ENCODE assay signal across 8 mouse cellular contexts in the genomic region with DNA sequence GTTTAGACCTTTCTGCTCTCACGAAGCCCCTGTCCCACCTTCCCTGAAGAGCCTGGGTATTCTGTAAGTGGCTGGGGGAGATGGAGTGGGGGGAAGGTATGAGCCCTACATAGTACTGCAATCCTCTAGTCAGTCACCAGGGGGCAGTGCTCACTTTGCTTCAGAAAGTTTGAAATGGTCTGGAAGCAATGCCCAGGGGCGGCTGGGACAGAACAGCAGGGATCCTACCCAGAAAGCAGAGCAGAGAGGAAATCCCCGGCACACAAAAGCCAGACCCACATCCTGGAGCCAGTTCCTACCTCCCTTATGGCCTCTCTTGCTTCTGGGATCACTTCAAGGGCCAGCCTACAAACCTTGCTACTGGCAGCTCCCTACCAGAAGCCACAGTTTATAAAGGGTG. TPM values are rescaled to one million over a fixed set of nuclear protein-coding genes. Genes with fewer than 3 reads are reported as not detected.
DNase-seq lines count a peak whose midpoint lies in the region; ATAC-seq and TF ChIP-seq lines count a peak whose summit lies in the region.

No protein-coding gene starts in this region.

- peak; percentile 76 for TF ChIP-seq EP300 in heart, adult 2 months (IDR thresholded peaks at IDR 0.05; ENCODE audit: insufficient read depth, low read depth, low read length)

- no peak overlapping the region for H3K9ac ChIP-seq in heart, adult 2 months (ENCODE audit: low read depth, low read length)
- no peak overlapping the region for H3K9ac ChIP-seq in limb, embryonic 12.5 days (replicated peaks)

- no peaks in the 10 kb centered on the region for H3K9me3 ChIP-seq in limb, embryonic 12.5 days

- H3K4me3 ChIP-seq in heart, adult 2 months = no peak overlapping the region
- H3K4me3 ChIP-seq in limb, embryonic 12.5 days (replicated peaks) = no peak overlapping the region

- peak; percentile 60 for ATAC-seq in limb, embryonic 12.5 days (ENCODE audit: insufficient number of reproducible peaks, insufficient read depth, low FRiP score, low TSS enrichment, low read depth)

- peak; percentile 96 for TF ChIP-seq CTCF in heart, adult 2 months (IDR thresholded peaks at IDR 0.05)

- intact Hi-C loops in heart, adult 2 months (cut with DNase I) = loop anchor here (1.0 to 10.0 kb wide), 3 partner anchors 78 to 226 kb away; a partner anchor contains a TSS

- peak; percentile 44 for DNase-seq in 3134 (ENCODE audit: extremely low read depth, insufficient read length, low spot score)
- peak; percentile 81 to 85 for DNase-seq in adrenal gland, adult 18-20 months (ENCODE audit: low spot score in 2 of 2)
- peak; percentile 82 for DNase-seq in embryo, embryonic 11.5 days (ENCODE audit: low read depth, low spot score)
- DNase-seq in heart, adult 2 months = peak; percentile 80 to 84
- peak; percentile 71 to 87 for DNase-seq in kidney, adult 8-10 months
- peak; percentile 14 to 59 for DNase-seq in monocyte, adult 2 months (ENCODE audit: low read depth in 1 of 2, low spot score in 2 of 2)
- DNase-seq in spleen, postnatal 14 days (ENCODE audit: low spot score in 2 of 2) = peak; percentile 51 to 71

- TF ChIP-seq POLR2A in heart, adult 2 months (IDR thresholded peaks at IDR 0.05; ENCODE audit: insufficient read depth, low read depth, low read length) = no peak

- H3K4me2 ChIP-seq in limb, embryonic 12.5 days = no peak overlapping the region

- H3K79me2 ChIP-seq in heart, adult 2 months (replicated peaks; ENCODE audit: control insufficient read depth, insufficient read depth, low read length) = no peaks in the 10 kb centered on the region

- no peaks in the 10 kb centered on the region for H3K27me3 ChIP-seq in heart, adult 2 months (ENCODE audit: control insufficient read depth, insufficient read depth, low read length)
- H3K27me3 ChIP-seq in limb, embryonic 12.5 days = no peaks in the 10 kb centered on the region; the same call in 1 of the 2 replicates

- 14% methylated on average over 3 of the region's 3 CpGs for WGBS in heart, adult 2 months
- WGBS in limb, embryonic 12.5 days = 13% methylated on average over 3 of the region's 3 CpGs

- H3K4me1 ChIP-seq in heart, adult 2 months (ENCODE audit: control insufficient read depth, insufficient read depth, low read length) = no peaks in the 10 kb centered on the region; the same call in 1 of the 2 replicates
- peaks cover 12% of the 10 kb centered on the region for H3K4me1 ChIP-seq in limb, embryonic 12.5 days (replicated peaks)

- H3K27ac ChIP-seq in heart, adult 2 months = no peak overlapping the region
- peak overlapping the region; percentile 86 for H3K27ac ChIP-seq in limb, embryonic 12.5 days

- H3K36me3 ChIP-seq in heart, adult 2 months (ENCODE audit: control insufficient read depth, insufficient read depth, low read length) = no peaks in the 10 kb centered on the region
- H3K36me3 ChIP-seq in limb, embryonic 12.5 days = peaks cover 59% of the 10 kb centered on the region

RNA-seq across cellular contexts. Expression of a gene that starts 40.9 kb away (rescaled TPM):
- 1 to 10 TPM; 7.0 to 9.2 TPM for total RNA-seq in adrenal gland, adult 18-20 months (2021)
- 1 to 10 TPM; 4.7 to 6.5 TPM for total RNA-seq in heart, adult 2 months (2021)
- polyA plus RNA-seq in heart, adult 2 months (2012; rRNA removed) = 18.0 and 19.1 TPM in 2 replicates
- 4.3 and 6.0 TPM in 2 replicates for polyA plus RNA-seq in limb, embryonic 12.5 days (2016; fragmentation: Nextera tagmentation; extraction: Ambion mirVana)
